Mouse (Mus musculus) G1E (cell line): ENCODE measurements around the gene Apoc2. TPM values are rescaled to one million over a fixed set of nuclear protein-coding genes. Genes with fewer than 3 reads are reported as not detected.

ENCODE experiments used
- ATAC-seq: 2 replicates; pipeline ENCODE4 v1.8.0; 2016; ENCODE audit warnings: mild to moderate bottlenecking; ENCODE audit not compliant: insufficient number of reproducible peaks, poor library complexity, low FRiP score, severe bottlenecking; ENCODE audit errors: extremely low read depth
- DNase-seq: peaks from one replicate; pipeline ENCODE4 v3.0.0; 2012; ENCODE audit warnings: low spot score
- H3K27me3 ChIP-seq: 2 replicates; pipeline ENCODE4 v1.6.1; 2012; ENCODE audit warnings: mild to moderate bottlenecking, low read length, inconsistent platforms; ENCODE audit not compliant: insufficient read depth
- H3K36me3 ChIP-seq: replicated peaks from 2 replicates; pipeline ENCODE3; 2012; ENCODE audit warnings: mild to moderate bottlenecking, inconsistent platforms
- H3K4me1 ChIP-seq: 2 replicates; pipeline ENCODE4 v1.6.1; 2012; ENCODE audit warnings: low read depth, low read length, inconsistent platforms, mixed read lengths; ENCODE audit not compliant: insufficient read depth
- H3K4me3 ChIP-seq: 2 replicates; pipeline ENCODE4 v1.5.1; 2012; ENCODE audit warnings: low read depth, mild to moderate bottlenecking, inconsistent platforms, low read length, moderate library complexity, mixed read lengths
- H3K9me3 ChIP-seq: replicated peaks from 2 replicates; pipeline ENCODE4 v1.6.1; 2012; ENCODE audit warnings: inconsistent platforms
- CTCF ChIP-seq: IDR thresholded peaks from 2 replicates; pipeline ENCODE4 v1.5.1; 2012; ENCODE audit warnings: low read depth, low read length, inconsistent platforms, mixed read lengths
- GATA1 ChIP-seq: IDR thresholded peaks from 2 replicates; pipeline ENCODE4 v1.6.1; 2012; ENCODE audit warnings: borderline replicate concordance, low read length, inconsistent platforms, mixed read lengths
- GATA2 ChIP-seq: IDR thresholded peaks from 2 replicates; pipeline ENCODE4 v1.6.1; 2012; ENCODE audit warnings: low read depth, low read length, inconsistent platforms, borderline replicate concordance
- POLR2AphosphoS5 ChIP-seq: IDR thresholded peaks from 2 replicates; pipeline ENCODE4 v1.6.1; 2012; ENCODE audit warnings: low read depth, low read length, inconsistent platforms; ENCODE audit not compliant: insufficient replicate concordance
- TAL1 ChIP-seq: conservative IDR thresholded peaks from 2 replicates; pipeline ENCODE4 v1.6.1; 2012; ENCODE audit warnings: low read depth, low read length, inconsistent platforms, mixed read lengths
- polyA plus RNA-seq: library from polyadenylated mRNA; stranded (reverse); fragments of >175 nt; gene quantifications from 2 replicates; pipeline ENCODE4 v1.2.3, GENCODE M21; 2012
- total RNA-seq, 2 experiments: library from RNA; stranded (forward) in 1 of 2; stranded (reverse) in 1 of 2; fragments of 200-1000 nt in 1 of 2; fragments of >200 nt in 1 of 2; fragmentation: Nextera tagmentation in 1 of 2; gene quantifications; 2 replicates each; pipeline ENCODE4 v1.2.3; 2014 to 2017

Apoc2 gene
- total and polyA plus RNA-seq, 3 experiments = not detected

DNA sequence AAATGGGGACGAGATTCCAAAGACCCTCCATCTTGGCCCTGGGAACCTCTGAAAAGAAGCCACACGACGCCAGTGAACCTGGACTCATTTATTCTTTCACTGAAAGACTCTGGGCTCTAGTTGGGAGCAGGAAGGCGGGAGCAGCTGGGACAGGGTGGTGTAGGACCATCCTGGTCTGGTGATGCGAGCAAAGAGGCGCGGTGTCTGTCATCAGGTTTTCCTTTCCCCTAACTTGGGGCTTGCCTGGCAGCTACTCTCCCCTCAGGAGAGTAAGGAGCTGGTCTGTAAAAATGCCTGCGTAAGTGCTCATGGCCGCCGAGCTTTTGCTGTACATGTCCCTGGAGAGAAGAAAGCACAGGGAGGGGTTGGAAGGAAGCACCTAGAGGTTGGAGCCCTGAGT is 6.2 kb downstream of the Apoc2 start:
- Histone ChIP-seq H3K4me1 (peaks cover 31% of the 10 kb centered on the region), H3K27me3 (peaks cover 8% of the 10 kb centered on the region), H3K36me3 (no peaks in the 10 kb centered on the region), H3K9me3 (no peaks in the 10 kb centered on the region), H3K4me3 (no peak overlapping the region)
- ATAC-seq = no peak
- no peak for TF ChIP-seq GATA1
- TF ChIP-seq GATA2 = no peak
- TF ChIP-seq TAL1 = no peak
- TF ChIP-seq CTCF = no peak
- TF ChIP-seq POLR2AphosphoS5 = no peak
- no peak for DNase-seq

- Histone ChIP-seq H3K27me3 (peaks cover 6% of the 10 kb centered on the region), H3K9me3 (no peaks in the 10 kb centered on the region), H3K36me3 (no peaks in the 10 kb centered on the region), H3K4me3 (no peak overlapping the region; the same call in 1 of the 2 replicates), H3K4me1 (peaks cover 35% of the 10 kb centered on the region)
- no peak for TF ChIP-seq GATA1
- peak; percentile 75 for TF ChIP-seq CTCF
- TF ChIP-seq GATA2 = no peak
- TF ChIP-seq TAL1 = no peak
- TF ChIP-seq POLR2AphosphoS5 = no peak
- DNase-seq = peak; percentile 86
- peak; percentile 47; the same call in 1 of the 2 replicates for ATAC-seq
These were observed 8.6 kb downstream of the Apoc2 start for GRCm38 (mm10) chr7:19668947-19669721.

- no peak for DNase-seq
- peaks cover 6% of the 10 kb centered on the region for H3K27me3 ChIP-seq
- H3K4me3 ChIP-seq = no peak overlapping the region
- peaks cover 45% of the 10 kb centered on the region for H3K4me1 ChIP-seq
- ATAC-seq = no peak
- peaks cover 14% of the 10 kb centered on the region for H3K36me3 ChIP-seq
- no peaks in the 10 kb centered on the region for H3K9me3 ChIP-seq
- no peak for TF ChIP-seq CTCF
- TF ChIP-seq POLR2AphosphoS5 = no peak
- TF ChIP-seq GATA2 = no peak
- no peak for TF ChIP-seq GATA1
- no peak for TF ChIP-seq TAL1
These were observed 10.3 kb downstream of the Apoc2 start for GRCm38 (mm10) chr7:19667434-19667833.

DNA sequence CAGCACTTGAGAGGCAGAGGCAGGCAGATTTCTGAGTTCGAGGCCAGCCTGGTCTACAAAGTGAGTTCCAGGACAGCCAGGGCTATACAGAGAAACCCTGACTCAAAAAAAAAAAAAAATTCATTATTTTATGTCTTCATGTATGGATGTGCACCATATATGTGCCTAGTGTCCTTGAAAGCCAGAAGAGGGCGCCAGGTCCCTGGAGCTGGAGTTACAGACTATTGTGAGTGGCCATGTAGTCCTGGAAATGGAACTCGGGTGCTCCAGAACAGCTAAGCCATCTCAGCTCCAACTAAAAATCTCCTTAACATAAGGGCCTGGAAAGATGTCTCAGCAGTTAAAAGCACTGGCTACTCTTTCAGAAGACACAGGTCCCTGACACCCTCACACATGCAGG is 11.0 kb downstream of the Apoc2 start:
- Histone ChIP-seq H3K9me3 (no peaks in the 10 kb centered on the region), H3K4me3 (no peak overlapping the region), H3K4me1 (peaks cover 52% of the 10 kb centered on the region), H3K36me3 (peaks cover 21% of the 10 kb centered on the region), H3K27me3 (peaks cover 6% of the 10 kb centered on the region)
- ATAC-seq = no peak
- DNase-seq = no peak
- no peak for TF ChIP-seq TAL1
- TF ChIP-seq GATA1 = no peak
- no peak for TF ChIP-seq CTCF
- TF ChIP-seq POLR2AphosphoS5 = no peak
- TF ChIP-seq GATA2 = no peak

- DNase-seq = peak; percentile 85
- peak within 1 kb of the TSS; percentile 94 for H3K4me3 ChIP-seq
- TF ChIP-seq GATA1 (no peak), CTCF (no peak), POLR2AphosphoS5 (no peak), GATA2 (no peak), TAL1 (no peak)
- H3K9me3 ChIP-seq = no peaks in the 10 kb centered on the region
- H3K36me3 ChIP-seq = peaks cover 36% of the 10 kb centered on the region
- ATAC-seq = peak; percentile 73
- peaks cover 6% of the 10 kb centered on the region for H3K27me3 ChIP-seq
- H3K4me1 ChIP-seq = peaks cover 52% of the 10 kb centered on the region
These were observed 12.5 kb downstream of the Apoc2 start, which contains the start of gene Clptm1 for GRCm38 (mm10) chr7:19664955-19665841. TSS of gene Clptm1 (minus strand) at chr7:19665033.

GRCm38 (mm10) chr7:19664455-19664954 is 13.2 kb downstream of the Apoc2 start:
- H3K9me3 ChIP-seq = no peaks in the 10 kb centered on the region
- no peak for DNase-seq
- H3K36me3 ChIP-seq = peaks cover 43% of the 10 kb centered on the region
- TF ChIP-seq TAL1 (no peak), GATA2 (no peak), GATA1 (no peak), CTCF (no peak), POLR2AphosphoS5 (no peak)
- ATAC-seq = no peak
- H3K4me1 ChIP-seq = peaks cover 46% of the 10 kb centered on the region
- H3K27me3 ChIP-seq = peaks cover 6% of the 10 kb centered on the region
- H3K4me3 ChIP-seq = peak overlapping the region; percentile 94
